Mouse (Mus musculus) thymus, adult 2 months (tissue): ENCODE results near the gene Drp2.

Source experiments
- CTCF ChIP-seq: fragments of 200-500 bp; IDR thresholded peaks from 2 replicates; pipeline ENCODE4 v1.5.1; 2012; ENCODE audit warnings: mild to moderate bottlenecking, control low read depth, low read length, moderate library complexity, borderline replicate concordance; ENCODE audit not compliant: control insufficient read depth, poor library complexity, insufficient read depth; ENCODE audit errors: extremely low read depth
- POLR2A ChIP-seq: fragments of 200-500 bp; IDR thresholded peaks from 2 replicates; pipeline ENCODE4 v1.6.1; 2012; ENCODE audit warnings: mild to moderate bottlenecking, low read length, control low read depth, moderate library complexity; ENCODE audit not compliant: control insufficient read depth, poor library complexity, insufficient read depth; ENCODE audit errors: extremely low read depth

- TF ChIP-seq CTCF (no peak), POLR2A (no peak)
These were observed 7.7 kb downstream of the Drp2 start for GRCm38 (mm10) chrX:134412096-134412495.
